Comparison of ENCODE assay signal across 8 mouse cellular contexts in genomic region chr11:119252854-119253541, GRCm38 (mm10). TPM values are rescaled to one million over a fixed set of nuclear protein-coding genes. Genes with fewer than 3 reads are reported as not detected.
DNase-seq lines count a peak whose midpoint lies in the region; ATAC-seq and TF ChIP-seq lines count a peak whose summit lies in the region.

No protein-coding gene starts in this region.

- H3K27ac ChIP-seq in kidney, adult 2 months (ENCODE audit: insufficient read depth, low read depth, low read length) = no peak overlapping the region
- H3K27ac ChIP-seq in embryonic facial prominence, embryonic 12.5 days = no peak overlapping the region
- H3K27ac ChIP-seq in hindbrain, embryonic 14.5 days = no peak overlapping the region
- H3K27ac ChIP-seq in stomach, embryonic 14.5 days (ENCODE audit: low read length) = no peak overlapping the region

- no peaks in the 10 kb centered on the region for H3K27me3 ChIP-seq in kidney, adult 2 months (replicated peaks; ENCODE audit: control insufficient read depth, insufficient read depth, low read length)
- H3K27me3 ChIP-seq in embryonic facial prominence, embryonic 12.5 days = no peaks in the 10 kb centered on the region
- H3K27me3 ChIP-seq in hindbrain, embryonic 14.5 days (ENCODE audit: control insufficient read depth, insufficient read depth, low read length) = no peaks in the 10 kb centered on the region
- no peaks in the 10 kb centered on the region for H3K27me3 ChIP-seq in stomach, embryonic 14.5 days (ENCODE audit: control insufficient read depth, insufficient read depth, low read length)

- TF ChIP-seq CTCF in kidney, adult 2 months (conservative IDR thresholded peaks at IDR 0.05; ENCODE audit: insufficient read depth, insufficient read length, low read depth, low read length) = no peak; the same call in 1 of the 2 replicates

- no peaks in the 10 kb centered on the region for H3K4me1 ChIP-seq in kidney, adult 2 months (ENCODE audit: control insufficient read depth, insufficient read depth, low read length)
- H3K4me1 ChIP-seq in embryonic facial prominence, embryonic 12.5 days = peaks cover 37% of the 10 kb centered on the region
- H3K4me1 ChIP-seq in hindbrain, embryonic 14.5 days (replicated peaks; ENCODE audit: control insufficient read depth, insufficient read depth, low read length) = peaks cover 10% of the 10 kb centered on the region
- H3K4me1 ChIP-seq in stomach, embryonic 14.5 days (ENCODE audit: control insufficient read depth, insufficient read depth, low read length) = 0 out of 2 replicates have a peak, but pooled peaks cover 8% of the 10 kb centered on the region

- peak; percentile 65 for DNase-seq in kidney, postnatal 10 days
- no peak for DNase-seq in kidney, adult 2 months
- DNase-seq in R1 (ENCODE audit: low read depth, low spot score) = peak; percentile 54
- DNase-seq in hindbrain, embryonic 14.5 days (ENCODE audit: low spot score) = peak; percentile 70
- peak; percentile 59 for DNase-seq in lung, postnatal 14 days
- no peak for DNase-seq in left cerebral cortex, adult 8-10 months (ENCODE audit: low spot score in 2 of 2)

- H3K9me3 ChIP-seq in embryonic facial prominence, embryonic 12.5 days = no peaks in the 10 kb centered on the region
- H3K9me3 ChIP-seq in hindbrain, embryonic 14.5 days (ENCODE audit: control insufficient read depth, low read length) = no peaks in the 10 kb centered on the region
- no peaks in the 10 kb centered on the region for H3K9me3 ChIP-seq in stomach, embryonic 14.5 days (ENCODE audit: control insufficient read depth, low read depth, low read length)

- WGBS in kidney, adult 2 months = 21% methylated on average over 22 of the region's 22 CpGs
- WGBS in embryonic facial prominence, embryonic 12.5 days = 4% methylated on average over 22 of the region's 22 CpGs
- 10% methylated on average over 22 of the region's 22 CpGs for WGBS in hindbrain, embryonic 14.5 days
- 4% methylated on average over 22 of the region's 22 CpGs for WGBS in stomach, embryonic 14.5 days

- H3K9ac ChIP-seq in embryonic facial prominence, embryonic 12.5 days = peak overlapping the region; percentile 24; the same call in 1 of the 2 replicates
- peak overlapping the region; percentile 41; the same call in 1 of the 2 replicates for H3K9ac ChIP-seq in hindbrain, embryonic 14.5 days
- no peak overlapping the region for H3K9ac ChIP-seq in stomach, embryonic 14.5 days (replicated peaks; ENCODE audit: low read depth, low read length)

- TF ChIP-seq POLR2A in kidney, adult 2 months (IDR thresholded peaks at IDR 0.05; ENCODE audit: low read depth, low read length) = no peak

- no peak; the same call in 1 of the 2 replicates for ATAC-seq in embryonic facial prominence, embryonic 12.5 days (ENCODE audit: insufficient number of reproducible peaks, insufficient read depth, low FRiP score, low TSS enrichment)
- ATAC-seq in hindbrain, embryonic 14.5 days (ENCODE audit: low FRiP score) = peak; percentile 64
- ATAC-seq in stomach, embryonic 14.5 days (ENCODE audit: insufficient number of reproducible peaks, insufficient read depth, low FRiP score, low read depth) = peak; percentile 62; the same call in 1 of the 2 replicates

- H3K36me3 ChIP-seq in kidney, adult 2 months (ENCODE audit: control insufficient read depth, insufficient read depth, low read length) = no peaks in the 10 kb centered on the region
- H3K36me3 ChIP-seq in embryonic facial prominence, embryonic 12.5 days = no peaks in the 10 kb centered on the region
- H3K36me3 ChIP-seq in hindbrain, embryonic 14.5 days (replicated peaks; ENCODE audit: control insufficient read depth, insufficient read depth) = no peaks in the 10 kb centered on the region
- H3K36me3 ChIP-seq in stomach, embryonic 14.5 days (ENCODE audit: control insufficient read depth, insufficient read depth, low read length) = no peaks in the 10 kb centered on the region

- H3K4me2 ChIP-seq in embryonic facial prominence, embryonic 12.5 days (replicated peaks) = peak overlapping the region; percentile 51
- peak overlapping the region; percentile 49 for H3K4me2 ChIP-seq in hindbrain, embryonic 14.5 days (replicated peaks)
- H3K4me2 ChIP-seq in stomach, embryonic 14.5 days (replicated peaks; ENCODE audit: low read depth, low read length) = peak overlapping the region; percentile 22

- H3K4me3 ChIP-seq in kidney, adult 2 months (ENCODE audit: insufficient read depth, low read depth, low read length) = no peak overlapping the region
- H3K4me3 ChIP-seq in embryonic facial prominence, embryonic 12.5 days = peak overlapping the region; percentile 25
- H3K4me3 ChIP-seq in hindbrain, embryonic 14.5 days (replicated peaks; ENCODE audit: low read length) = peak overlapping the region; percentile 14
- H3K4me3 ChIP-seq in stomach, embryonic 14.5 days (ENCODE audit: low read depth, low read length) = no peak overlapping the region

RNA-seq across cellular contexts. Expression of gene Gaa, which starts 14.7 kb away (rescaled TPM):
- 152 and 171 TPM in 2 replicates for polyA plus RNA-seq in kidney, adult 2 months (2012; rRNA removed)
- polyA plus RNA-seq in embryonic facial prominence, embryonic 12.5 days (2016; fragmentation: Nextera tagmentation; extraction: Ambion mirVana) = 54.1 and 57.6 TPM in 2 replicates
- polyA plus RNA-seq in hindbrain, embryonic 14.5 days (2014; fragmentation: Nextera tagmentation; extraction: Ambion mirVana) = 78.7 and 82.4 TPM in 2 replicates
- 50.3 and 55.8 TPM in 2 replicates for polyA plus RNA-seq in stomach, embryonic 14.5 days (2014; fragmentation: Nextera tagmentation; extraction: Ambion mirVana)
- total RNA-seq in left cerebral cortex, adult 8-10 months (2022) = 100 to 1,000 TPM; 280 to 307 (median 295) TPM

RNA-seq across cellular contexts. Expression of gene Ccdc40, which starts 24.6 kb away (rescaled TPM):
- 0.27 and 0.30 TPM in 2 replicates for polyA plus RNA-seq in kidney, adult 2 months (2012; rRNA removed)
- polyA plus RNA-seq in embryonic facial prominence, embryonic 12.5 days (2016; fragmentation: Nextera tagmentation; extraction: Ambion mirVana) = 10.5 and 11.6 TPM in 2 replicates
- polyA plus RNA-seq in hindbrain, embryonic 14.5 days (2014; fragmentation: Nextera tagmentation; extraction: Ambion mirVana) = 12.0 and 14.1 TPM in 2 replicates
- 4.1 and 4.3 TPM in 2 replicates for polyA plus RNA-seq in stomach, embryonic 14.5 days (2014; fragmentation: Nextera tagmentation; extraction: Ambion mirVana)
- total RNA-seq in left cerebral cortex, adult 8-10 months (2022) = 1 to 10 TPM; 1.1 to 3.2 (median 1.7) TPM

RNA-seq across cellular contexts. Expression of gene Tbc1d16, which starts 24.7 kb away (rescaled TPM):
- 25.2 and 31.5 TPM in 2 replicates for polyA plus RNA-seq in kidney, adult 2 months (2012; rRNA removed)
- polyA plus RNA-seq in embryonic facial prominence, embryonic 12.5 days (2016; fragmentation: Nextera tagmentation; extraction: Ambion mirVana) = 20.3 and 20.9 TPM in 2 replicates
- 39.3 and 41.2 TPM in 2 replicates for polyA plus RNA-seq in hindbrain, embryonic 14.5 days (2014; fragmentation: Nextera tagmentation; extraction: Ambion mirVana)
- 14.8 and 15.9 TPM in 2 replicates for polyA plus RNA-seq in stomach, embryonic 14.5 days (2014; fragmentation: Nextera tagmentation; extraction: Ambion mirVana)
- 10 to 100 TPM; 32.9 to 39.8 (median 35.6) TPM for total RNA-seq in left cerebral cortex, adult 8-10 months (2022)

RNA-seq across cellular contexts. Expression of gene Eif4a3, which starts 46.9 kb away (rescaled TPM):
- polyA plus RNA-seq in kidney, adult 2 months (2012; rRNA removed) = 88.4 and 94.2 TPM in 2 replicates
- 343 and 361 TPM in 2 replicates for polyA plus RNA-seq in embryonic facial prominence, embryonic 12.5 days (2016; fragmentation: Nextera tagmentation; extraction: Ambion mirVana)
- 223 and 243 TPM in 2 replicates for polyA plus RNA-seq in hindbrain, embryonic 14.5 days (2014; fragmentation: Nextera tagmentation; extraction: Ambion mirVana)
- 347 and 363 TPM in 2 replicates for polyA plus RNA-seq in stomach, embryonic 14.5 days (2014; fragmentation: Nextera tagmentation; extraction: Ambion mirVana)
- 10 to 100 TPM; 79.6 to 92.5 (median 88.2) TPM for total RNA-seq in left cerebral cortex, adult 8-10 months (2022)

RNA-seq across cellular contexts. Expression of gene Card14, which starts 54.6 kb away (rescaled TPM):
- polyA plus RNA-seq in kidney, adult 2 months (2012; rRNA removed) = 3.7 and 3.9 TPM in 2 replicates
- 0.28 and 0.52 TPM in 2 replicates for polyA plus RNA-seq in embryonic facial prominence, embryonic 12.5 days (2016; fragmentation: Nextera tagmentation; extraction: Ambion mirVana)
- polyA plus RNA-seq in hindbrain, embryonic 14.5 days (2014; fragmentation: Nextera tagmentation; extraction: Ambion mirVana) = 0.16 and 0.18 TPM in 2 replicates
- 0.34 and 0.38 TPM in 2 replicates for polyA plus RNA-seq in stomach, embryonic 14.5 days (2014; fragmentation: Nextera tagmentation; extraction: Ambion mirVana)
- under 1 TPM; 0.09 to 0.27 (median 0.19) TPM for total RNA-seq in left cerebral cortex, adult 8-10 months (2022)

Comparison
In these comparisons a context has a peak if more than half of its experiments do, and no peak if none do; other contexts are left out.
1. DNase-seq: peak in kidney, postnatal 10 days (single experiment), R1 (single experiment), hindbrain, embryonic 14.5 days (single experiment) and lung, postnatal 14 days (single experiment); none in kidney, adult 2 months (single experiment) and left cerebral cortex, adult 8-10 months (0 of 2).
2. H3K4me3 ChIP-seq: peak in embryonic facial prominence, embryonic 12.5 days (single experiment) and hindbrain, embryonic 14.5 days (single experiment); none in kidney, adult 2 months (single experiment) and stomach, embryonic 14.5 days (single experiment).
3. Peak in every context shown above with its lines, with median percentiles within 50 percentile points of each other: H3K4me2 ChIP-seq.